Mouse (Mus musculus) olfactory bulb, adult 2 months (tissue): Measurements from ENCODE around the gene Pdxdc1. TPM values are rescaled to one million over a fixed set of nuclear protein-coding genes. Genes with fewer than 3 reads are reported as not detected.
A peak's percentile ranks its signal among the peaks of the same experiment; 100 is the strongest.

Source experiments
- H3K27ac ChIP-seq: fragments of 200-500 bp; 2 replicates; pipeline ENCODE4 v1.5.1; 2012; ENCODE audit warnings: low read depth, low read length; ENCODE audit not compliant: insufficient read depth
- H3K4me1 ChIP-seq: fragments of 200-500 bp; 2 replicates; pipeline ENCODE4 v1.6.1; 2012; ENCODE audit warnings: low read length; ENCODE audit not compliant: control insufficient read depth, insufficient read depth
- H3K4me3 ChIP-seq: fragments of 200-500 bp; 2 replicates; pipeline ENCODE4 v1.5.1; 2012; ENCODE audit warnings: mild to moderate bottlenecking, low read depth, low read length, moderate library complexity; ENCODE audit not compliant: insufficient read depth
- CTCF ChIP-seq: fragments of 200-500 bp; IDR thresholded peaks from 2 replicates; pipeline ENCODE4 v1.5.1; 2012; ENCODE audit warnings: low read depth, mild to moderate bottlenecking, low read length, moderate library complexity; ENCODE audit not compliant: insufficient read depth
- POLR2A ChIP-seq: fragments of 200-500 bp; IDR thresholded peaks from 2 replicates; pipeline ENCODE4 v1.6.1; 2012; ENCODE audit warnings: mild to moderate bottlenecking, low read depth, low read length, moderate library complexity; ENCODE audit not compliant: insufficient read depth
- WGBS: fragments of 180-500 bp; shearing (Covaris S2); methylation state at CpG from one replicate; pipeline ENCODE4 v1.1.7; 2018; 5-methylcytosine and 5-hydroxymethylcytosine counted together
- polyA plus RNA-seq: library from polyadenylated mRNA; stranded (reverse); fragments of >200 nt; gene quantifications from 2 replicates; pipeline ENCODE4 v1.2.4, GENCODE M21; 2012; ENCODE audit warnings: low replicate concordance; ENCODE audit not compliant: missing spikeins, insufficient read depth, insufficient read length

The Pdxdc1 gene
- not detected in 2 replicates for polyA plus RNA-seq

DNA sequence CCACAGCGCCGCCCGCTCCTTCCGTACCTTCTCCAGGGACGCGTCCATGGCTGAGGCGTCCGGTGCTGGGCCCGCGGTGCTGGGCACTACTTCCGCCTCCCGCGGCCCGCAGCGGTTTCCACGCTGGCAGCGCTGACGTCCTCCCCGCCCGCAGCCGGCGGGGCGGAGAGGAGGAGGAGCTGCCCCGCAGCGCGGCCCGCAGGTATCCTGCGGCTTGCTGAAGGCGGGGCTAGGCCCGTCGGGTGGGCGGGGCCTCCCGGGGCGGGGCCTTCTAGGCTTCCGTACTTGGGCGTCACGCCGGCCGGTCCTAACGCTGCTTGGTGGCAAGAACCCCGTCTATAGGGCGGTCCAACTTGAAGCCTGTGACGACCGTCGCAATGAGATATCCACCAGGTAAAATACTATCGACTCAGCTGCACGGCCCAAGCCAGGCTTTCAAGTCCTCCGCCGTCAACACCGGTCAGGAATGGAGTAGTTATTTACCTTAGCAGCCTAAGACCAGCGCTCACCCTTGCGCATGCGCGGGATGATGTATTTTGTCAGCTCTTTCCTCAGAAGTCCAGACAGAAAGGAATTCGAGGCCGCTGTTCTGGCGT, at the start of gene Pdxdc1, which contains the start of gene Mpv17l:
Gene Pdxdc1, minus strand, starts transcription at position 244 of the 596 bp plus-strand sequence.
Gene Mpv17l, plus strand, starts transcription at position 274 of the 596 bp plus-strand sequence.
- H3K27ac ChIP-seq = peak within 1 kb of the TSS; percentile 63
- TF ChIP-seq POLR2A = peak; percentile 39; the same call in 1 of the 2 replicates
- no peak for TF ChIP-seq CTCF
- WGBS = under 1% methylated on average over 57 of the region's 57 CpGs
- peak within 1 kb of the TSS; percentile 77 for H3K4me3 ChIP-seq
- H3K4me1 ChIP-seq = peaks cover 2% of the 10 kb centered on the region; the same call in 1 of the 2 replicates

DNA sequence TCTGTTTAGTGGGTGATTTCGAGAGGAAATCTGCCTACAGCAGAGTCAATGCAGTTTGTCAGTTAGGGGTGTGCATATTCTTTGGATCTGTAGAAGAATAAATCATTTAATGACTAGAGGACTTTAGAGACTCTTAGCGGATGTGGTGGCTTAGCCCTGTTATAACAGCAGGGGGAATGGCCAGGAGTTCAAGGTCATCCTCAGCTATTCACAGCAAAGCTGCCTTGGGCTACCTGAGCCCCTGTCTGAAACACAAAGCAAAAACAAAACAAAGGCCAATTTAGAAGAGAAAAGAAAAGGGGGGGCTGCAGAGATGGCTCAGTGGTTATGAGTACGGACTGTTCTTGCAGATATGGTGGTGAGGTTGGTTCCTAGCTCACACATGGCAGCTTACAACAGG, 48.3 kb upstream of the Pdxdc1 start:
- H3K4me1 ChIP-seq = no peaks in the 10 kb centered on the region
- TF ChIP-seq POLR2A (no peak), CTCF (no peak)
- H3K27ac ChIP-seq = no peak overlapping the region
- 77% methylated on average over 3 of the region's 3 CpGs for WGBS
- no peak overlapping the region for H3K4me3 ChIP-seq

DNA sequence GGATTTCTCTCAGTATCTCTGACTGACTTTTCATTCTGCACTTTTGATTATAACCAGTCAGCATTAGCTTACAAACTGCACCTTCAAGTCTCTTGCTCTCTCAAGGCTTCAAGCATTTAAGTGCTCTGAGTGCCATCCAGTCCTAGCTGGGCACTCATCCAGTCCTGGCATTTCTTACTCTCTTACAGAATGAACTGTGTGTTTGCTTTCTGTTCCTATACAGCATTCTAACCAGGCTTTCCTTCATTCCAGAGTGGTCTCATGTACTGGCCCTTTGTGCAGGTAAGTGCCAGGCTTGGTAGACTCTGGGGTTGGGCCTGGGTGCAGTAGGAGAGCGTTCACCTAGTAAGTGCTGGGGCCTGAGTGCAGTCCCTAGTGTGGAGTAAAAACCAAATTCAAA, 43.4 kb upstream of the Pdxdc1 start:
- TF ChIP-seq POLR2A (no peak), CTCF (no peak)
- 90% methylated on average over 1 of the region's 1 CpGs for WGBS
- H3K4me3 ChIP-seq = no peak overlapping the region
- no peak overlapping the region for H3K27ac ChIP-seq
- H3K4me1 ChIP-seq = peaks cover 3% of the 10 kb centered on the region; the same call in 1 of the 2 replicates

DNA sequence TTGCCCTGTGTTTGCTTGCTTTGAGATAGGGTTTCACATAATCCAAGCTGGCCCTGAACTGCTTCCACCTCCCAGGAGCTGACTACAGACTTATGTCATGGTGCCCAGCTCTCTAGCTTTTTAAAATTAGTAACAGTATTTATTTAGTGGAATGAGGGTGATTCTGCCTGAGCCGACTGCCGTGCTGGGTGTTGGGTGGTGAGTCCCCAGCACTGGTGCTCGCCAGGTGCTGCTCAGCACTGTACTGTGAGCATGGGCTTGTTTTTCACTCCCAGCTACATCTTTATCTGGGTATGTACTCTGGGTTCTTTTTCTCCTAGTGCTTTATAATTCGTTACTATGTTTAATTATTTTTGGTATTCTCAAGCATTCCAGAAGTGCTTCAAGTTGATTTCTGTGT, 42.2 kb upstream of the Pdxdc1 start:
- H3K27ac ChIP-seq = no peak overlapping the region
- TF ChIP-seq CTCF (no peak), POLR2A (no peak)
- WGBS = 68% methylated on average over 4 of the region's 4 CpGs
- no peak overlapping the region for H3K4me3 ChIP-seq
- H3K4me1 ChIP-seq = peaks cover 6% of the 10 kb centered on the region; the same call in 1 of the 2 replicates

DNA sequence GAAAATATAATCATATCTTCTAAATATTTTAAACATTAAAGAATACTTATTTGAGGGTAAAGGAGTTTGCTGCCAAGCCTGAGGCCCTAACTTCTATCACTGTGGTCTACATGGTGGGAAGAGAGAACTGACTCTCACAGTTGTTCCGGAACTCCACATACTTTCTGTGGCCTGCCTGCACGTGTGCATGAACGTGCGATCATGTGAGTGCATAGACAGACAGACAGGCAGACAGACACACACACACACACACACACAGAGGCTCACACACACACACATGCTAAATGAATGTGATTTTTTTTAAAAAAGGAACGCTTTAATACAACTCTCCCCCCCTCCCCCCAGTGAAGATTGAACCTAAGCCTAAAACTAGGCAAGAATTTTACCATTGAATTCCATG, 41.8 kb upstream of the Pdxdc1 start:
- Histone ChIP-seq H3K27ac (no peak overlapping the region), H3K4me1 (peaks cover 7% of the 10 kb centered on the region; the same call in 1 of the 2 replicates), H3K4me3 (no peak overlapping the region)
- no peak for TF ChIP-seq CTCF
- no peak for TF ChIP-seq POLR2A
- 89% methylated on average over 5 of the region's 5 CpGs for WGBS

DNA sequence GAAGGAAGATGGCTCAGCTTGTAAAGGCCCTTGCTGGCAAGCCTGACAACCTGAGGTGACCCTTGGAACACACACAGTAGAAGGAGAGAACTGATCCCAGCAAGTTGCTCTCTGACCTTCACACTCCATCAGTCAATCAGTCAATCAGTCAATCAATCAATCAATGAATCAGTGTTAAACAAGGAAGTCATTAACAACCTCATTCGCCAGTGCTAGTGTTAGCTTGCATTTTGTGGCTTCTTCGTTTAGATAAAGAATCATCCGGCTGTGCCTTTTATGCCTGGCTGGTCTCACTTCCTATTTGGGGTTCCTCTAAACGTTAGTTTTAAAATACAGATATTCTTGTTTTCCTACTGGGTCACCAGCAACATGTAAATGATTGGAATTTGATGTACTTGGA, 41.2 kb upstream of the Pdxdc1 start:
- no peak overlapping the region for H3K4me3 ChIP-seq
- H3K4me1 ChIP-seq = peaks cover 7% of the 10 kb centered on the region; the same call in 1 of the 2 replicates
- TF ChIP-seq CTCF (no peak), POLR2A (no peak)
- H3K27ac ChIP-seq = no peak overlapping the region
- WGBS = 64% methylated on average over 4 of the region's 4 CpGs

- TF ChIP-seq CTCF (no peak), POLR2A (no peak)
- Histone ChIP-seq H3K4me3 (peak overlapping the region; percentile 65), H3K4me1 (peaks cover 7% of the 10 kb centered on the region; the same call in 1 of the 2 replicates), H3K27ac (0 out of 2 replicates have a peak overlapping the region, but pooled peaks have one; percentile 2)
- WGBS = 2% methylated on average over 34 of the region's 34 CpGs
Observed at GRCm38 (mm10) chr16:13940847-13941395, 38.0 kb upstream of the Pdxdc1 start.

DNA sequence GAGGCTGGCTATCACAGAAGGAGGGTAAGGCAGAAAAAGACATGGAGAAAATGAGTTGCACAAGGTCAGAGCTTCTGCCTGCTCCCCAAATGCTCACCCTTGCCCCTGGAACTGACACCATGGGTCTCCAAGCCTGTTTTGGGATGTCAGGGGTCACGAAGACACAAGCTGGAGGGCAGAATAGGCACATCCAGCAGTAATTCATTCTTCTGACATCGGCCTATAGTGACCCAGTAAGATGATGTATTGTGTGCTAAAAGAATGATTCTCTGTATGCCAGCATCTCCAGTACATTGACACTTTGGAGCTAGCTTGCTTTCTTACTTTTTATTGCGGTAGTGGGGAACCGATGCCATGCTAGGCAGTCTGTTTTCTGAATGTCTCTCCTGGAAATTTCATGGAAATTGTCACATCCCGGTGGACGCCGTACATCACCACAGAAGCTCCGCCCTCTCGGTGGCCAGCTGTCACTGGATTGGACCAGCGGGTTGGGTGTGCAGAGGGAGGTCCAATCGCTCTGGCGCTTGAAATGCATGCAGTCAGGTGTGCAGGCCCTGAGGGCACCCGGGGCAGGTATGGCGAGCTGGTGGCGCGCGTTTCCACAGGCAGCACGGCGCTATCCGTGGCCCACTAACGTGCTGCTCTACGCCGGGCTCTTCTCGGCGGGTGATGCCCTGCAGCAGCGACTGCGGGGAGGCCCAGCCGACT, 37.4 kb upstream of the Pdxdc1 start:
- H3K4me1 ChIP-seq = peaks cover 7% of the 10 kb centered on the region; the same call in 1 of the 2 replicates
- TF ChIP-seq POLR2A = peak; percentile 37; the same call in 1 of the 2 replicates
- no peak for TF ChIP-seq CTCF
- H3K27ac ChIP-seq = 0 out of 2 replicates have a peak overlapping the region, but pooled peaks have one; percentile 2
- peak overlapping the region; percentile 65 for H3K4me3 ChIP-seq
- 4% methylated on average over 28 of the region's 28 CpGs for WGBS
